Mouse (Mus musculus) layer of hippocampus, postnatal 25 days (tissue): Measurements from ENCODE around the gene Epb41l3. TPM values are rescaled to one million over a fixed set of nuclear protein-coding genes. Genes with fewer than 3 reads are reported as not detected.

ENCODE experiments used
- DNase-seq, 2 experiments: peaks; one replicate each; pipeline ENCODE4 v3.0.0; 2022; ENCODE audit warnings: mixed read lengths in 2 of 2, low spot score in 1 of 2; ENCODE audit errors: extremely low spot score in 1 of 2
- total RNA-seq, 2 experiments: library from RNA; stranded (reverse); gene quantifications; 2 replicates each; pipeline ENCODE4 v1.2.3; 2021

The Epb41l3 gene
- total RNA-seq, 2 experiments from 2014 or later: 127 to 132 TPM

- no peak for DNase-seq
Observed at GRCm38 (mm10) chr17:69309872-69310271, 234.4 kb downstream of the Epb41l3 start.

- DNase-seq: no peak
Observed at GRCm38 (mm10) chr17:69320496-69320895, 245.0 kb downstream of the Epb41l3 start.

GRCm38 (mm10) chr17:69322721-69323120, 247.2 kb downstream of the Epb41l3 start:
- no peak for DNase-seq

Other genes starting within 250 kb of the Epb41l3 start
- 1 to 10 TPM; 6.9 to 7.6 TPM for gene Tmem200c, start 249.1 kb upstream of the Epb41l3 start, total RNA-seq